Mouse (Mus musculus) neutrophil, adult 5-6 weeks (primary cell): ENCODE data around the gene Pax4. TPM values are rescaled to one million over a fixed set of nuclear protein-coding genes. Genes with fewer than 3 reads are reported as not detected.

ENCODE experiments used
- ATAC-seq: fragments of 151-379, 151-347 bp; 2 replicates; pipeline ENCODE4 v1.8.0; 2017; ENCODE audit warnings: mild to moderate bottlenecking, moderate TSS enrichment; ENCODE audit not compliant: insufficient number of reproducible peaks, poor library complexity, low FRiP score, severe bottlenecking; ENCODE audit errors: extremely low read depth
- total RNA-seq: library from RNA; stranded (forward); fragments of 200-1000 nt; gene quantifications from 2 replicates; pipeline ENCODE4 v1.2.3, GENCODE M21; 2017

Gene Pax4
- total RNA-seq, 1 experiment from 2014 or later = not detected

GRCm38 (mm10) chr6:28459221-28459668, 10.1 kb upstream of the Pax4 start:
- no peak for ATAC-seq

GRCm38 (mm10) chr6:28450977-28451376, 1.8 kb upstream of the Pax4 start:
- ATAC-seq = no peak

GRCm38 (mm10) chr6:28450481-28450880, 1.3 kb upstream of the Pax4 start:
- no peak for ATAC-seq

- ATAC-seq = no peak
Measured at GRCm38 (mm10) chr6:28447937-28448336, 1.2 kb downstream of the Pax4 start.

GRCm38 (mm10) chr6:28431538-28431855, 17.7 kb downstream of the Pax4 start:
- no peak for ATAC-seq

GRCm38 (mm10) chr6:28430795-28431537, 18.2 kb downstream of the Pax4 start:
- no peak for ATAC-seq

GRCm38 (mm10) chr6:28429870-28430269, 19.3 kb downstream of the Pax4 start:
- ATAC-seq = no peak

GRCm38 (mm10) chr6:28428290-28428689, 20.9 kb downstream of the Pax4 start, which contains the start of gene Gcc1:
TSS of gene Gcc1 (minus strand) at chr6:28428390.
- ATAC-seq = no peak

GRCm38 (mm10) chr6:28427096-28427839, 21.9 kb downstream of the Pax4 start, which contains the start of gene Fscn3:
TSS of gene Fscn3 (plus strand) at chr6:28427789.
- no peak for ATAC-seq

GRCm38 (mm10) chr6:28425019-28425418, 24.1 kb downstream of the Pax4 start:
- no peak for ATAC-seq

GRCm38 (mm10) chr6:28423767-28424695, 25.1 kb downstream of the Pax4 start:
- no peak for ATAC-seq

GRCm38 (mm10) chr6:28423313-28423712, 25.8 kb downstream of the Pax4 start, which contains the start of gene Arf5:
TSS of gene Arf5 (plus strand) at chr6:28423560.
- peak; percentile 31 for ATAC-seq

- ATAC-seq = no peak
Measured at GRCm38 (mm10) chr6:28422651-28423290, 26.4 kb downstream of the Pax4 start.

- ATAC-seq = peak; percentile 90
Measured at GRCm38 (mm10) chr6:28421469-28422000, 27.6 kb downstream of the Pax4 start.

GRCm38 (mm10) chr6:28420865-28421264, 28.3 kb downstream of the Pax4 start:
- no peak for ATAC-seq

- no peak for ATAC-seq
Measured at GRCm38 (mm10) chr6:28420361-28420760, 28.8 kb downstream of the Pax4 start.

GRCm38 (mm10) chr6:28419673-28420072, 29.5 kb downstream of the Pax4 start:
- no peak for ATAC-seq

- ATAC-seq = no peak
Measured at GRCm38 (mm10) chr6:28418449-28418848, 30.7 kb downstream of the Pax4 start.
